In the genomic region with DNA sequence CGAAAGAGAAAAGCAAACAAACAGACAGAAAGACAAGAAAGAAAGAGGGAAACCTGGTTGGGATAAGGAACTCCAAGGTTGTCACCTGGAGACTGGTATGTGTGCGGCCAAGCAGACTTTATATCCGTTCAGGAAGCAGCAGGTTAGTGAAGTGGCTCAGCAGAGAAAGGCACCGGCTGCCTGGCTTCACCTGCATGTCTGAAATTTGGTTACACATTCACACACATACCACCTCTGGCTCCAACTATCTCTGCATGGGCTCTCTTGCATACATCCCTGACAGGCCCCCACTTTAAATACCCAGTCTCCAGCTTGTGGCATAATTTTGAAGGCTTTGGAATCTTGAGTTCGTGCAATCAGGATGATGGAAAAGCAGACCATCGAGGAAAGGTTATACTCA, we compare ENCODE assay signal across 29 mouse cellular contexts. TPM values are rescaled to one million over a fixed set of nuclear protein-coding genes. Genes with fewer than 3 reads are reported as not detected.
DNase-seq lines count a peak whose midpoint lies in the region; ATAC-seq lines count a peak whose summit lies in the region.
"Had no signal": no experiment of that assay in that cellular context is flagged by ENCODE, and none has a peak within 500 bp of the region (broad histone marks: within the 10 kb centered on the region; RNA-seq: fewer than 3 reads in every experiment).

No protein-coding gene starts in this region.

- no peak overlapping the region for H3K4me2 ChIP-seq in kidney, embryonic 14.5 days (replicated peaks; ENCODE audit: low read depth, low read length)
- no peak overlapping the region for H3K4me2 ChIP-seq in kidney, embryonic 16.5 days (replicated peaks; ENCODE audit: low read depth, low read length)
- H3K4me2 ChIP-seq in midbrain, embryonic 11.5 days = no peak overlapping the region
- H3K4me2 ChIP-seq: embryonic facial prominence, embryonic 13.5 days; embryonic facial prominence, embryonic 15.5 days; forebrain, embryonic 12.5 days had no signal

- peak; percentile 54; the same call in 1 of the 2 replicates for ATAC-seq in kidney, embryonic 14.5 days (ENCODE audit: low FRiP score, low TSS enrichment)
- ATAC-seq in kidney, embryonic 16.5 days (ENCODE audit: low FRiP score, low TSS enrichment) = peak; percentile 44
- ATAC-seq in midbrain, embryonic 11.5 days (ENCODE audit: low FRiP score) = no peak
- ATAC-seq: CD4-positive, CD25-positive, alpha-beta regulatory T cell, adult 4 months; forebrain, embryonic 14.5 days; forebrain, embryonic 16.5 days had no signal

- H3K4me1 ChIP-seq in kidney, embryonic 14.5 days (ENCODE audit: control insufficient read depth, insufficient read depth, low read length) = no peaks in the 10 kb centered on the region
- peaks cover 7% of the 10 kb centered on the region for H3K4me1 ChIP-seq in kidney, embryonic 16.5 days (ENCODE audit: insufficient read depth, low read length)
- H3K4me1 ChIP-seq in midbrain, embryonic 11.5 days (ENCODE audit: control insufficient read depth, insufficient read depth, low read length) = no peaks in the 10 kb centered on the region
- H3K4me1 ChIP-seq in midbrain, embryonic 10.5 days = no peaks in the 10 kb centered on the region
- H3K4me1 ChIP-seq: embryonic facial prominence, embryonic 13.5 days; embryonic facial prominence, embryonic 15.5 days had no signal

- DNase-seq in kidney, adult 18-20 months = no peak
- DNase-seq in kidney, adult 8-10 months = no peak
- DNase-seq in midbrain, embryonic 11.5 days (ENCODE audit: low spot score, missing footprints) = peak; percentile 76
- DNase-seq in midbrain, embryonic 10.5 days (ENCODE audit: low spot score) = no peak
- DNase-seq: adrenal gland, adult 2 months; adrenal gland, postnatal 10 days; adrenal gland, postnatal 25 days; B cell, adult 2 months; cerebellum, adult 11 months; cerebellum, adult 18-20 months; cerebellum, adult 8-10 months; cerebellum, adult 9-11 months; cerebellum, postnatal 14 days; cerebellum, postnatal 36 days; embryo, embryonic 11 days had no signal

- no peak overlapping the region for H3K4me3 ChIP-seq in kidney, embryonic 14.5 days (ENCODE audit: low read length)
- H3K4me3 ChIP-seq in kidney, embryonic 16.5 days (ENCODE audit: low read length) = no peak overlapping the region
- H3K4me3 ChIP-seq in midbrain, embryonic 11.5 days (ENCODE audit: low read depth, low read length) = no peak overlapping the region
- H3K4me3 ChIP-seq in midbrain, embryonic 10.5 days = no peak overlapping the region
- H3K4me3 ChIP-seq: embryonic facial prominence, embryonic 13.5 days; embryonic facial prominence, embryonic 15.5 days; erythroblast, embryonic 14.5 days; forebrain, embryonic 10.5 days; forebrain, embryonic 12.5 days had no signal

- WGBS in kidney, embryonic 14.5 days = 62% methylated on average over 6 of the region's 6 CpGs
- WGBS in kidney, embryonic 16.5 days = 62% methylated on average over 6 of the region's 6 CpGs
- WGBS in midbrain, embryonic 11.5 days = 87% methylated on average over 6 of the region's 6 CpGs
- WGBS in midbrain, embryonic 10.5 days = 93% methylated on average over 6 of the region's 6 CpGs

- H3K27ac ChIP-seq in kidney, embryonic 14.5 days (ENCODE audit: low read depth, low read length) = no peak overlapping the region
- H3K27ac ChIP-seq in kidney, embryonic 16.5 days (ENCODE audit: low read length) = peak overlapping the region; percentile 15; the same call in 1 of the 2 replicates
- H3K27ac ChIP-seq in midbrain, embryonic 11.5 days (ENCODE audit: low read depth, low read length) = no peak overlapping the region
- H3K27ac ChIP-seq in midbrain, embryonic 10.5 days (replicated peaks) = no peak overlapping the region
- H3K27ac ChIP-seq: embryonic facial prominence, embryonic 13.5 days; embryonic facial prominence, embryonic 15.5 days; forebrain, embryonic 10.5 days; forebrain, embryonic 12.5 days had no signal

- H3K36me3 ChIP-seq in kidney, embryonic 14.5 days (ENCODE audit: control insufficient read depth, insufficient read depth, low read length) = no peaks in the 10 kb centered on the region
- H3K36me3 ChIP-seq in kidney, embryonic 16.5 days (ENCODE audit: insufficient read depth, low read length) = no peaks in the 10 kb centered on the region
- no peaks in the 10 kb centered on the region for H3K36me3 ChIP-seq in midbrain, embryonic 11.5 days (ENCODE audit: control insufficient read depth, insufficient read depth, low read length)
- no peaks in the 10 kb centered on the region for H3K36me3 ChIP-seq in midbrain, embryonic 10.5 days
- H3K36me3 ChIP-seq: embryonic facial prominence, embryonic 13.5 days; embryonic facial prominence, embryonic 15.5 days; forebrain, embryonic 10.5 days; forebrain, embryonic 12.5 days; G1E had no signal

- H3K27me3 ChIP-seq in kidney, embryonic 14.5 days (ENCODE audit: control insufficient read depth, insufficient read depth, low read length) = no peaks in the 10 kb centered on the region
- no peaks in the 10 kb centered on the region for H3K27me3 ChIP-seq in kidney, embryonic 16.5 days (ENCODE audit: insufficient read depth, low read length)
- H3K27me3 ChIP-seq in midbrain, embryonic 11.5 days (ENCODE audit: control insufficient read depth, insufficient read depth, low read length) = no peaks in the 10 kb centered on the region
- no peaks in the 10 kb centered on the region for H3K27me3 ChIP-seq in midbrain, embryonic 10.5 days (ENCODE audit: low read depth, poor library complexity, severe bottlenecking)
- H3K27me3 ChIP-seq: CH12.LX; embryonic facial prominence, embryonic 13.5 days; embryonic facial prominence, embryonic 15.5 days; forebrain, embryonic 12.5 days had no signal

- H3K9me3 ChIP-seq in kidney, embryonic 14.5 days (ENCODE audit: control insufficient read depth, low read length) = no peaks in the 10 kb centered on the region
- no peaks in the 10 kb centered on the region for H3K9me3 ChIP-seq in kidney, embryonic 16.5 days (ENCODE audit: low read length)
- H3K9me3 ChIP-seq in midbrain, embryonic 11.5 days (ENCODE audit: control insufficient read depth, low read length) = no peaks in the 10 kb centered on the region
- no peaks in the 10 kb centered on the region for H3K9me3 ChIP-seq in midbrain, embryonic 10.5 days (replicated peaks)
- H3K9me3 ChIP-seq: embryonic facial prominence, embryonic 13.5 days; embryonic facial prominence, embryonic 15.5 days; forebrain, embryonic 10.5 days; forebrain, embryonic 12.5 days; G1E had no signal

- H3K9ac ChIP-seq in kidney, embryonic 14.5 days (ENCODE audit: low read depth, low read length) = no peak overlapping the region
- no peak overlapping the region for H3K9ac ChIP-seq in kidney, embryonic 16.5 days (replicated peaks; ENCODE audit: low read length)
- H3K9ac ChIP-seq in midbrain, embryonic 11.5 days (ENCODE audit: low read length) = no peak overlapping the region
- H3K9ac ChIP-seq: embryonic facial prominence, embryonic 13.5 days; embryonic facial prominence, embryonic 15.5 days; forebrain, embryonic 12.5 days had no signal

RNA-seq across cellular contexts. Expression of a gene that starts 4.5 kb away (rescaled TPM):
- not detected in 2 replicates for polyA plus RNA-seq in kidney, embryonic 14.5 days (2014; fragmentation: Nextera tagmentation; extraction: Ambion mirVana)
- polyA plus RNA-seq in kidney, embryonic 16.5 days (2015; fragmentation: Nextera tagmentation; extraction: Ambion mirVana) = 0.42 TPM in 1 of 2 replicates, not detected in the other
- polyA plus RNA-seq in midbrain, embryonic 11.5 days (2014; fragmentation: Nextera tagmentation; extraction: Ambion mirVana) = not detected in 2 replicates
- not detected in 2 replicates for polyA plus RNA-seq in midbrain, embryonic 10.5 days (2016; fragmentation: Nextera tagmentation; extraction: Ambion mirVana)
- polyA plus RNA-seq: adrenal gland, adult 2 months; brain, embryonic 14.5 days; CD4-positive, CD25-positive, alpha-beta regulatory T cell, adult 4 months; embryonic facial prominence, embryonic 11.5 days; embryonic facial prominence, embryonic 13.5 days; erythroblast, embryonic 14.5 days; forebrain, embryonic 10.5 days; forebrain, embryonic 12.5 days; forebrain, embryonic 14.5 days; forebrain, embryonic 16.5 days; G1E had no signal

RNA-seq across cellular contexts. Expression of a gene that starts 19.0 kb away (rescaled TPM):
- polyA plus RNA-seq in kidney, embryonic 14.5 days (2014; fragmentation: Nextera tagmentation; extraction: Ambion mirVana) = 9.0 and 9.9 TPM in 2 replicates
- polyA plus RNA-seq in kidney, embryonic 16.5 days (2015; fragmentation: Nextera tagmentation; extraction: Ambion mirVana) = 6.8 and 7.4 TPM in 2 replicates
- 10.1 and 11.3 TPM in 2 replicates for polyA plus RNA-seq in midbrain, embryonic 11.5 days (2014; fragmentation: Nextera tagmentation; extraction: Ambion mirVana)
- 12.1 and 14.2 TPM in 2 replicates for polyA plus RNA-seq in midbrain, embryonic 10.5 days (2016; fragmentation: Nextera tagmentation; extraction: Ambion mirVana)
- polyA plus RNA-seq: CD4-positive, CD25-positive, alpha-beta regulatory T cell, adult 4 months; erythroblast, embryonic 14.5 days; G1E had no signal
